Mouse (Mus musculus) left cerebral cortex, postnatal 4 days (tissue): ENCODE measurements at regions not wholly inside any gene's neighbourhood (a gene's known extent, or its start where the extent isn't known, plus 50 kb on each side); places are given as distances from the start of the nearest gene placed in this dataset.

Experiments
- DNase-seq: peaks from one replicate; pipeline ENCODE4 v3.0.0-alpha.2; 2022
- intact Hi-C: fragments of 180-260 bp; cut with DNase I; formaldehyde crosslinking; loops from one replicate; pipeline ENCODE4 v1.15.1; 2025

DNA sequence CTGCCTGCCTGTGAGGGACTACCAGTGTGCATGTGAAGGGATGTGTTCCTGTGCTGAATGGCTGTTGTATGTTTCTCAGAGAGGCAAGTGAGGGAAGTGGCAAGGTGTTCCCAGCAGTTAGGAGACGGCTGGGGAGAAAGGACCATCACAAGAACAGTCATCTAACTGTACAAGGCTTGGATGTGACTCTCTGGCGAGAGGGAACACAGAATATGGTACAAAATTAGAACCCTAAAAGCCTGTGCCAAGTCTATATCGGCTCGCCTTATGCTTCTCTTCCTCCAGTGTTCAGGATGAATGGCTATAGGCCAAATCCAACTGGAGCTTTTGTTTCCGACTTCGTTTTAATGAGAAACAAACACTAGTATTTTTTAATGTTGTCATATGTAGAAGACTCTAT lies 317.5 kb downstream of the Pik3r1 start:
- intact Hi-C loops, result no loop called here
- DNase-seq, result no peak

DNA sequence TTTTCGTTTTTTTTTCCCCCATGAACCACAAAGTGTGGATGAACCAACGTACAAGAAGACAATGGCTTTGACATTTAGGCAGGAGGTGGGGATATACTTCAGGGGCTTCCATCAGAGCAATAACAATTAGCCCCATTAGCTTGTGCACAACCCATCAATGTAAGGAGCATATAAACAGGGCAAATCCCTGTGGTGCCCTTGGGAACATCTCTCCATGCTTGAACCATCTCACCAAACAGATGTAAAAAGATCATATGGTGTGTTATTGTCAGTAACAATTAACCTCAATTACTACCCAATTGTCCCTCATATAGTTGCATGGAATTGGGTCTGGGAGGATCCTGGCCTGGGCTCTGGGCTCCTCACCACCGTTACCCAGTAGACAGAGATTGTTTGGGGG lies 328.5 kb downstream of the Pik3r1 start:
- DNase-seq, result no peak

DNA sequence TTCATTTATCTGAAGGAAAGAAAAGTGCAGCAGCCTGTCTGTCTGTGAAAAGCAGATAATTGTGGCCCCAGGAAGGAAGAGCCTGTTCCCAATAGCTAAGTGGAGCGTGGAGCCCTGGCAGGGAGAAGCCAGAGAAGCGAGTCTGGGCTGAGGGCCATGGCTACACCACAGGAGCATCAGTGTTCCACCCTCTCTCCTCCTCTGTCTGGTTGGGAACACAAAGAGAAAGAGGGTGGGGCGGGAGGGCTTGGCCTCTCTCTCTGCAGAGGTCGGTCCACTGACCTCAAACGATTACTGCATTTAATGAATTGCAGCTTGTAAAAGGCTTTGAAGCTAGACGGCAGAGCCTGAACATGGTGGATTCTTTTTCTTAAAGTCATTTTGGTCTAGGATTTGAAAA lies 329.0 kb downstream of the Pik3r1 start:
- peak; percentile 74 for DNase-seq
- intact Hi-C loops, result no loop called here

More for the DNA sequence above, 328.5 kb downstream of the Pik3r1 start:
- intact Hi-C loops, result no loop called here

DNA sequence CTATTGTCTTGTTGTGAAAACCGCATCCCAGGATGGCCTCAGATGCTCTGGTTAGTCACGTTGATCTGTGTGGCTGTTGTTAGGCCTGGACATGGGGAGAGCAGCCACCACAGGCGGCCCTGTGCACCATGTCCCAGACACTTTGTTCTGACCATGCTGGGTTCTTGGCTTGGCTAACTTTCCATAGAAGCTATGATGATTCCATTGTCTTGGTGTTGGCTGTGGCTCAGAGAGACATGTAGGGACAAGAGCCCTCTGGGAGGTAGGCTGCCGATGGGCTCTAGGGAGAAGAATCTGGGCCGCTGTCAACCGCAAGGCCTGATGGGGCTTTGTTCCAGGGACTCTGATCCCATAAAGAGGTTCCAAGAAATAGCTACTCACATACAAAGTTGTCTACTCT lies 334.9 kb downstream of the Pik3r1 start:
- intact Hi-C loops, result no loop called here
- no peak for DNase-seq

DNA sequence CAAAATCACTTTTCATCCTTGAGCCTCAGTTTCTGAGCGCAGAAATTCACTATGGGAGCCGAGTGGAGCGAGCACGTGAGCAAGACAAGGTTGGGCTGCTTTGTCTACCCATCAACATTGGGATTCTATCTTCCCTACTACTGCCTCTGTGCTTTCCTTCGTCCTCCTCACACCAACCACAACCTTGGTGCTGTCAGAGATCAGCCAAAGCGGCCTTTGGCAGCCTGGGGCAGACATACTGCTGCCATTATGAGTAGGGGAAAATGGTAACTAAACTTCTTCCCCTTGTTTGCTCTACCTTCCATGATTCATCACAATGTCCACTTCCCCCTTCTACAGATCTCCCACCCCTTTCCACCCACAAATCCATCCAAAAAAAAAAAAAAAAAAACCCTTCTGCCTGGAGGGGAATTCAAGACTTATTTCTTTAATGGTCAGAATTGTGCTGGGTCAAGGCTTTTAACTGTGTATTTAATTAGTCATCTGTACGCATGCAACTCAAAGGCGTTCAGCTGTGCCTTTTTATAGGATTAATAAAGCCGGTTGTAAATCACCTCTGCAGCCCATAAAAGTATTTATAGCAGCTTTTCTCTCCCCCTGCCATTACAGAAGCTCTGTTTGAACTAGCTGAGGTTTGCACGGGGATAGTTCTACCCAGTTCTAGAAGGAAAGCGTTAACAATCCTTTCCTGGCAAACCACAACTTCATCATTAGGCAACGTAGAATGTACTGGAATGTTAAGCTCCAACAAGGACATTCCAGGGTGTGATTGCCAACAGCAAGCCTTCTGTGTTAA lies 340.4 kb downstream of the Pik3r1 start:
- intact Hi-C loops, result no loop called here
- DNase-seq, result no peak

- intact Hi-C loops, result no loop called here
- no peak for DNase-seq
Measured at GRCm38 (mm10) chr13:101426461-101426860, 341.6 kb downstream of the Pik3r1 start.

DNA sequence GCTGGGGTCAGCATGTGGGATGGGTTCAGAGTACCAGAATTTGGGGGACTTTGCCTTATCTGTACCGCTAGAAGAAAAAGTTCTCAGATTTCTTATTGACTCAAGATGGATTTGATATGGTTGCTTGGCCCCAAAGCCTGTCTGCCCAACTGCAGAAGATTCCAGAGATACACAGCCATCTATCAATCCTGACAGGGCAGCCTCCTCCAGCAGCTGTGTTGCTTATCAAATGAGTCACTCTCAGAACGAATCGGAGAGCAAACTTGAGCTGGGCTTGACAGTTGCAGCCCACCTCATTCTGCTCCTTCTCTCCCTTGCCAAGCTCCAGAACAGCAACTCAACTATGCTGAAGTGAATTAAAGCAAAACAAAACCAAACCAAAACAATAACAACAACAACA lies 345.9 kb downstream of the Pik3r1 start:
- DNase-seq, result no peak
- intact Hi-C loops, result no loop called here

DNA sequence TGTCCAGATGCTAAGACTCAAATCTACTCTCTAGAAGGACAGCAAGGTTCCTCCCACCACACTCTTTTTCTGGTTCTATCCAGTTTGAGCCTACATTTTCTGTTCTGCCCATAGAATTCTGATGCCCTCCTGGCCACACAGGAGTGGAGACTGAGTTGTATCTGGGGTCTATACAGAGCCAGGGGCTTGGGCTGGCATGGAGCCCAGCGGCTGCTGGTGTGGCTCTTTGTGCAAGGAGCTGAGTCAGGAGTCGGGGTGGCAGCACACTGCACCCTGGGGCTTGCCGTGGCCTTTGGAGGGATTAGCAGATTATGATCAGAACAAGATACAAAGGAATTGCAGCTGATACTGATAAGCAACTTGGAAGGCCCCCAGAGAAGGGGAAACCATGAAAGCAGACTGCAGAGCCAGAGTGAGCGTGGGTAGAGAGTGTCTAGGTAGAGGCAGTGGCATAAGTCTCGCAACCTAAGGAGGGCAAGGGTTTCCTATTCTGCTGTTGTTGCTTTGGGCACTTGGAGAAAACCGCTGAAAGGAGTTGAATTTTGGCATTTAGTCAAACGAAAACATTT lies 348.5 kb downstream of the Pik3r1 start:
- peak; percentile 24 for DNase-seq
- intact Hi-C loops, result no loop called here

DNA sequence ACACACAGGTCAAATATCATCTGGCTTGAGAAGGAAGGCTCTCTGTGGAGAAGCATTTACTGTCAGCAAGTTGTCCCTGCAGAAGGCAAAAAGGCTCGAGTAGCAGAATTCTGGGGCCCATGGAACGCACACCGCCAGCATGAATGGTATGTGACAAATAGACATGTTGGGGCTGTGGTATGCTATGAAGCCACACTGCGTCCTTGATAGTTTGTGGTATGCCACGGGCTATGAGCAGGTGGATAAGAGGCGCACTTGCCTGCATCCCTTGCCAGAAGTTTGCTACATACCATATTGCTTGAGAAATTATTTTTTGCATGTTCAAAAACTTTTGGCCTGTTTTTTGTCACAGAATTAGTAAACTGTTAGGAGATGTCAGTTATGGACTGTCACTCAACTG lies 349.7 kb downstream of the Pik3r1 start:
- intact Hi-C loops, result no loop called here
- no peak for DNase-seq

DNA sequence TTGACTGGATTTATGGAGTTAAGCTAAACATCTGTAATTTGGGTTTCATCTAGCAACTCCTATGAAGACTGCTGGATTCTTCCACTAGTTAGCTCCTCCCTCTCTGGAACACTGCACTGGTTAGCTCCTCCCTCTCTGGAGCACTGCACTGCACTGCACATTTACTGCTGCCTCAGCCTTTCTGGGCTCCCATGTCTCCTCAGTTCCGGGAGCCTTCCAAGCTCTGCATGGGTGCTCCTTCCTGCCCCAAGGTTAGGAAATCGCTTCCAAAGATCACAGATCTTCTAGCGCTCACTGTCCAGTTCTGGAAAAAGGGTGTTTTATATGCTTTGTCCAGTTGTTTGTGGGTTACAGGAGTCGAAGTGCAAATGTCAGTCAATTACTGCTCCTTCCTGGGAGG lies 359.1 kb downstream of the Pik3r1 start:
- intact Hi-C loops, result no loop called here
- DNase-seq, result no peak

DNA sequence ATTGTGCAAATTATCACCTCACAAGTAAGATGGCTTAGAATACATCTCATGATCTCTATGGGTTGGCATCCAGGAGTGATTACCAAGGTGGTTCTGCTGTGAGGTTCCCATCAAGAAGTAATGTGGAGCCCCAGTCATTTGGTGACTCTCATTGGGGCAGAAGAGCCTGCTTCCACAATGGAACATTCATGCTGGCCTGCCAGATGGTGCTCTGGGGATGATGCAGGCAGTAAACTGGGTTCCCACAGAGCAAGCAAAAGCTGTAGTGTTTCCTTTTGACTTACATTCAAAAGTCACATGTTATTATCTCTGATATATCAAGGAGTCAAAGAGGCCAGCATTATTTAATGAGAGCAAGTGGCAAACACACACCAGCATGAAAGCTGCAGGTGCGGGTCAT lies 360.4 kb downstream of the Pik3r1 start:
- intact Hi-C loops, result no loop called here
- DNase-seq, result peak; percentile 31

DNA sequence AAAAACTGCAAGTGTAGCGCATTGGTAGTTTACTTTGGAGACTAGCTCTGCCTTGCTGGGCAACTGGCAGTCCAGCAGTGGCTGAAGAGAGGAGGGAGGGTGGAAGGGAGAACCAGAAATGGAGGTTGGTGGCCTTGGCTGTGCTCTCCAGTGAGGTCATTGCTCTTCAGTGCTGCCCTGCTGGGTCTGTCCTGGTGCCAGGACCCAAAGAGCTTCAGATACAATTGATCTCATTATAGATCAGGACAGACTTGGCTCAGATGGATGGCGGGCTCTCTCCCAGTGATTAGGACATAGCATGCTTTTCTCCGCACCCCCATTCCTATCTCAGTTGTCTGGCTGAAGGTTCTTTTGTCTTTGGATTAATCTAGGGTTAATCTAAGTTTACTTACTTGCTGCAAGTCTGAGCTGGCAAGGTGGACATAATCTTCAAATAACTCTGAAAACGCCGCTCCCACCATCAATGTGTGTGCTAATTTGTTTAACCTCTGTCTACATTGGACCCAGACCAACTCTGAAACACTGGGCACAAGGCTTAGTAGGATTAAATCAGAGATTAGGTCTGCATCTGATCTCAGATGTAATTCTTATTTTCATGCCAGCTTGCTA lies 394.3 kb downstream of the Pik3r1 start:
- DNase-seq, result peak; percentile 4
- intact Hi-C loops, result no loop called here

DNA sequence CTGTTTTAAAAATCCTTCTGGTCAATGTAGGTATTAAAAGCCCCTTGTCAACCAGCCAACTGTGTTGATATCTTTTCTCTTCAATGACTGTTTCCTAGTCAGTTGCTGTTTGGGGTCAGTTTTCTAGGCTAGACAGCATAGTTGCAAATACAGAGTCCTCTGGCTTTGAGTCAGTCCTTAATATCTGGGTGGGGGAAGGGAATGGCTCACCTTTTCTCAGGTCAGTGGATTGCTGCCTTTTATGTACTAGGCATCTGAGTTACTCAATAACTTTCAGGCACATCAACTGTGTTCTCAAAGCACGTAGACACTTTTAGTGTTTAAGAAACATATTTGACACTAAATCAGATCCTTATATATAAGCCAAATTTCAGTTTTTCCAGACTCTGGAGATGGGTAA lies 396.1 kb downstream of the Pik3r1 start:
- intact Hi-C loops, result no loop called here
- DNase-seq, result no peak

GRCm38 (mm10) chr13:101368170-101368569 lies 399.8 kb downstream of the Pik3r1 start:
- DNase-seq, result no peak
- intact Hi-C loops, result no loop called here

DNA sequence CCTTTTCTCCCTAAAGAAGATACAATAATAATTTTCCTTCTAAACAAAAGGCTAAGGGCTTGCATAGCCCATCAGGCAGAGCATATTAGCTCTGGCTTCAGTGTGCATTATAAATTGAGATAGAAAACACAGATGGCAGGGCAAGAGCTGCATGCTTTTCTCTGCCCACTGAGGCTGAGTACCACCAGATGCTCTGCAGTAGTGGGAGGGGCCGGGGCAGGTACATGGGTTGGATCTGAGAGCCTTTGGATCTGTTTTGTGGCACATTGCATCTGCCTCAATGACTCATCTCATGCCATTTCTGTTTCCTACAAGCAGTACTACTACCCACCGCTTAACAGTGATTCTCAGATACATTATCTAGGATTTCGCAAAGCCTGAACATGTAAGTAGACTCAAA lies 412.7 kb downstream of the Pik3r1 start:
- peak; percentile 38 for DNase-seq
- intact Hi-C loops, result no loop called here

DNA sequence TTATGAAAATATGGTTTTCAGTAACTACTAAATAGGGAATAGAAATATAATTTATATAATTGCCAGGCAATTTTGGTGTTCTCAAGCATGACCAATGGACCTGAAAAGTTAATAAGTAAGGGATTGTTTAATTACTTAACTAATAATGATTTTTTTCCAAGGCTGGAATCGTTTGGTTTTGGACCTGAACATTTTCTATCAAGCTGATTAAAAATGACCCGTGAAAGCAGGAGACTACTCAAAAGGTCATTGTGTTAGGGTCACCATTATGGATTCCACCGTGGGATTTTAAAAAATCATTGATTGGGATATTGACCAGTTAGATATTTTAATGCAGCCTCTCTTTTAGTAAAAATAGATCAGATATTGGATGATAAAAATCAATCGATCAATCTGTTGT lies 416.9 kb downstream of the Pik3r1 start:
- no peak for DNase-seq
- intact Hi-C loops, result no loop called here

DNA sequence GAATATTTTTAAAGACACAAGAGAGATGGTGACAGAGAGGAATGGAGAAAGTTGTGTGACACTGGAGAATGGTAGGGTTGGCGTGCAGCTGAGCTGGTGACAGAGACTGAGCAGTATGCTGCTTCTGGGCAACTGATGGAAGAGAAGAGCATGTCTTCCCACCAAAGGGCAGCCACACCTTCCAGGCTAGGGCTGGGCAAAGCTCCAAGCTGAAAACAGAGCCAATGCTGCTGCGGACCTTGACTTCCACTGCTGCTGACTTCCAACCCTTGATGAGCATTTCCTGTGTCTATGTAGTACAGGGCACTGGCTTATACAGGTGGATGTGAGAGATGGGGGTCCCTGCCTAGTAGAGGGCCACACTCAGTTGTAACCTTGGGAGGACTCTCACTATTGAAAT lies 418.7 kb downstream of the Pik3r1 start:
- DNase-seq, result peak; percentile 15
- intact Hi-C loops, result no loop called here

DNA sequence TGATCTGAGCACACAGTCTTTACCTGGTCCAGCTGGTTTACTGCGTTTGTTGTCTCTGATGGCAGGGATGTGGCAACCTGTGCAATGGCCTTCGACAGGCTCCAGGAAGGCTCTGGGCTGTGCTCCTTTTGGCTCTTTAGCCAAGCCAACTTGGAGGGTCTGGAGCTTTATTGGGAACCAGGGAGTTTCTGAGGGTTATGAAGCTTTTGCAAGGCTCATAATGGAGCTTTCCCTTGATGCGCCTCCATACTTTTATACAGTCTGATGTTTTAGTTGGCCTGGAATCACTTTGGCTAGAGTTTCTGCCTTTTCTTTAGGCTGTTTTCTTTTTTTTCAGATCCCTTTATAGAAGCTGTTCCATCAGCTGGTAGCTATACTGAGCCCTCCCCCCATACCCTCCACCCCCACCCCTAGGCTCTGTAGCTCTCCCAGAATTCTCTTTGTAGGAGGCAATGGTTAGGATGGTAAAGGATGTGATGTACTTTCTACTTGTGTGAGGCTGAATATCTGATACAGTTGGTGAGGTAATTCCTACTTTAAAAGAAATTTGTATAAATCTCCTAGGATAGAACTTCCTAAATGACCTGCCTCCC lies 429.6 kb downstream of the Pik3r1 start:
- intact Hi-C loops, result no loop called here
- DNase-seq, result no peak

- intact Hi-C loops, result no loop called here
- DNase-seq, result no peak
Measured at GRCm38 (mm10) chr13:101318621-101319020, 449.4 kb downstream of the Pik3r1 start.

DNA sequence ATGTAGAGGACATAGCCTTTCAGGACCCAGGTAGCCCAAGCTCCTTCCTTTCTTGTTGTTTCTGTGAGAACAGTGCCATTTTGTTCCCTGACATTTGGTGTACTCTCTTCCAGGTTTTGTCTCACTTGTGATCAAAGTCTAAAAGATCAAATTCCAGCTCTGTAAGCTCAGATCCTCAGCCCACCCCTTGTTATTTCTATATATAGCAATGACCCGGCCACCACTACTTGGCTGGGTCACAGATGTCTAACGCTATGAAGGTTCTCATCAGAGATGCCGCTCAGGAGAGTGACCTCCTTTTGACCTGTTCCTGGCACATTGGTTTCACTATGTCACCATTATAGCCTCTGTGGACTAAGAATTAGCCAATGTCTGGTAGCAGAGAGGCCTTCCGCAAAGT lies 451.7 kb downstream of the Pik3r1 start:
- no peak for DNase-seq
- intact Hi-C loops, result no loop called here

- no peak for DNase-seq
- intact Hi-C loops, result no loop called here
Measured at GRCm38 (mm10) chr13:101314040-101314439, 454.0 kb downstream of the Pik3r1 start.
